Mouse (Mus musculus): ENCODE results near the gene Gm10295. TPM values are rescaled to one million over a fixed set of nuclear protein-coding genes. Genes with fewer than 3 reads are reported as not detected.

Gene Gm10295
- total RNA-seq, 1 experiment: not detected

DNA sequence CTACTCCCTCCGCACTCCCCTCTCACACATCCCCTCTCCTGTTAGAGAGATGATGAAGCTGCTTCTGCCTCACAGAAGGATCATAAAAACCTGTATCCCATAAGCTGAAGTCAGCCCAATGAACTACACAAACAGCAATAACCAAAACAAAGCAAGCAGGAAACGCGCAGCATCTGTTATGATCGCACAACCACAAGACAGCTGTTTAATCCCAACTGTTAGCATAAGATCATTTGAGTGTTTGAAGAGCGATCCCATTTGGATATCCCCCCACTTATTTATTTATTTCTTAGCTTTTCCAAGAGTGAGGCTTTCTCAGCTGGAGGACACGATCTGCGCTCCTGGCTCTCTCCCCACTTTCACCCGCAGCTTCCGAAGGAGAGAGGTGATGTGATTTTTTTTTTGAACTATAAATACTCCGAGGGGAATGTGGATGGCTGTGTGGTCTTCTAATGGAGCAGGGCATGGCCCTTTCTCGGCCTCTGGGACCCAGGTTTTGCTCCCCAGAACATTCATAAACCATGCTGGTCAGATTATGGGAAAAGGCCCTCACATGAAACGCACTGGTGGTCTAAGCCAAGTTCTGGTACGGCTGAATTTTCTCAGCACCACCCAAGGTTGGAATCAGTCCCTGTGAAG, 17.4 kb upstream of the Gm10295 start:
- Histone ChIP-seq H3K36me3 (ENCODE audit: control insufficient read depth, insufficient read depth, low read length, poor library complexity, severe bottlenecking) (no peaks in the 10 kb centered on the region), H3K4me1 (ENCODE audit: control insufficient read depth in 2 of 2, insufficient read depth in 2 of 2, low read length in 2 of 2, poor library complexity in 1 of 2) (no peaks in the 10 kb centered on the region), H3K27ac (ENCODE audit: insufficient read depth, low read depth, low read length, poor library complexity, severe bottlenecking) (no peak overlapping the region), H3K4me3 (ENCODE audit: insufficient read depth in 1 of 2, low read depth in 1 of 2, low read length in 2 of 2, poor library complexity in 1 of 2, severe bottlenecking in 1 of 2) (no peak overlapping the region), H3K9me3 (ENCODE audit: control insufficient read depth, insufficient read depth, low read depth, low read length) (no peaks in the 10 kb centered on the region), H3K9ac (ENCODE audit: insufficient read depth, low read depth, low read length, poor library complexity, severe bottlenecking) (no peak overlapping the region)
- no peak for DNase-seq (ENCODE audit: low read depth, low spot score)
- TF ChIP-seq HCFC1 (IDR thresholded peaks at IDR 0.05; ENCODE audit: borderline replicate concordance, insufficient read depth, low read length) (no peak), ZNF384 (IDR thresholded peaks at IDR 0.05; ENCODE audit: low read depth, low read length) (no peak), MAFK (IDR thresholded peaks at IDR 0.05; ENCODE audit: insufficient read depth, low read depth, low read length) (no peak), ZC3H11A (IDR thresholded peaks at IDR 0.05; ENCODE audit: borderline replicate concordance, low read depth, low read length) (no peak), CHD2 (IDR thresholded peaks at IDR 0.05; ENCODE audit: low read depth, low read length) (no peak)
- in situ Hi-C loops (cut with MboI; ENCODE audit: low sequenced_read_pairs in 2 of 2, unreplicated experiment in 2 of 2): no loop called here

GRCm38 (mm10) chr7:71355596-71355995, 4.3 kb upstream of the Gm10295 start:
- no peak for DNase-seq (ENCODE audit: low read depth, low spot score)
- in situ Hi-C loops (cut with MboI; ENCODE audit: low sequenced_read_pairs in 2 of 2, unreplicated experiment in 2 of 2): no loop called here
- TF ChIP-seq CHD2 (IDR thresholded peaks at IDR 0.05; ENCODE audit: low read depth, low read length) (no peak), ZNF384 (IDR thresholded peaks at IDR 0.05; ENCODE audit: low read depth, low read length) (no peak), MAFK (IDR thresholded peaks at IDR 0.05; ENCODE audit: insufficient read depth, low read depth, low read length) (no peak), HCFC1 (IDR thresholded peaks at IDR 0.05; ENCODE audit: borderline replicate concordance, insufficient read depth, low read length) (no peak), ZC3H11A (IDR thresholded peaks at IDR 0.05; ENCODE audit: borderline replicate concordance, low read depth, low read length) (no peak)

GRCm38 (mm10) chr7:71348922-71349321, 2.4 kb downstream of the Gm10295 start:
- DNase-seq (ENCODE audit: low read depth, low spot score): no peak
- in situ Hi-C loops (cut with MboI; ENCODE audit: low sequenced_read_pairs in 2 of 2, unreplicated experiment in 2 of 2): no loop called here
- H3K27ac ChIP-seq (ENCODE audit: insufficient read depth, low read depth, low read length, poor library complexity, severe bottlenecking): no peak overlapping the region
- TF ChIP-seq MAFK (IDR thresholded peaks at IDR 0.05; ENCODE audit: insufficient read depth, low read depth, low read length) (no peak), HCFC1 (IDR thresholded peaks at IDR 0.05; ENCODE audit: borderline replicate concordance, insufficient read depth, low read length) (no peak), ZC3H11A (IDR thresholded peaks at IDR 0.05; ENCODE audit: borderline replicate concordance, low read depth, low read length) (no peak), ZNF384 (IDR thresholded peaks at IDR 0.05; ENCODE audit: low read depth, low read length) (no peak), CHD2 (IDR thresholded peaks at IDR 0.05; ENCODE audit: low read depth, low read length) (no peak)
- H3K4me3 ChIP-seq (ENCODE audit: insufficient read depth in 1 of 2, low read depth in 1 of 2, low read length in 2 of 2, poor library complexity in 1 of 2, severe bottlenecking in 1 of 2): no peak overlapping the region
- no peak overlapping the region for H3K9ac ChIP-seq (ENCODE audit: insufficient read depth, low read depth, low read length, poor library complexity, severe bottlenecking)
- H3K4me1 ChIP-seq (ENCODE audit: control insufficient read depth in 2 of 2, insufficient read depth in 2 of 2, low read length in 2 of 2, poor library complexity in 1 of 2): peaks cover 0 to 2% of the 10 kb centered on the region in 2 experiments; a peak in 1 of 4 replicates
- H3K9me3 ChIP-seq (ENCODE audit: control insufficient read depth, insufficient read depth, low read depth, low read length): no peaks in the 10 kb centered on the region
- H3K36me3 ChIP-seq (ENCODE audit: control insufficient read depth, insufficient read depth, low read length, poor library complexity, severe bottlenecking): no peaks in the 10 kb centered on the region

More at GRCm38 (mm10) chr7:71355596-71355995, 4.3 kb upstream of the Gm10295 start:
- Histone ChIP-seq H3K9me3 (ENCODE audit: control insufficient read depth, insufficient read depth, low read depth, low read length) (no peaks in the 10 kb centered on the region), H3K4me3 (ENCODE audit: insufficient read depth in 1 of 2, low read depth in 1 of 2, low read length in 2 of 2, poor library complexity in 1 of 2, severe bottlenecking in 1 of 2) (no peak overlapping the region), H3K4me1 (ENCODE audit: control insufficient read depth in 2 of 2, insufficient read depth in 2 of 2, low read length in 2 of 2, poor library complexity in 1 of 2) (peaks cover 0 to 2% of the 10 kb centered on the region in 2 experiments; a peak in 1 of 4 replicates), H3K9ac (ENCODE audit: insufficient read depth, low read depth, low read length, poor library complexity, severe bottlenecking) (no peak overlapping the region), H3K36me3 (ENCODE audit: control insufficient read depth, insufficient read depth, low read length, poor library complexity, severe bottlenecking) (no peaks in the 10 kb centered on the region), H3K27ac (ENCODE audit: insufficient read depth, low read depth, low read length, poor library complexity, severe bottlenecking) (no peak overlapping the region)

GRCm38 (mm10) chr7:71324919-71325583, 26.2 kb downstream of the Gm10295 start:
- H3K9ac ChIP-seq (ENCODE audit: insufficient read depth, low read depth, low read length, poor library complexity, severe bottlenecking): no peak overlapping the region
- no peak overlapping the region for H3K4me3 ChIP-seq (ENCODE audit: insufficient read depth in 1 of 2, low read depth in 1 of 2, low read length in 2 of 2, poor library complexity in 1 of 2, severe bottlenecking in 1 of 2)
- H3K4me1 ChIP-seq (ENCODE audit: control insufficient read depth in 2 of 2, insufficient read depth in 2 of 2, low read length in 2 of 2, poor library complexity in 1 of 2): no peaks in the 10 kb centered on the region
- H3K9me3 ChIP-seq (ENCODE audit: control insufficient read depth, insufficient read depth, low read depth, low read length): no peaks in the 10 kb centered on the region
- no peaks in the 10 kb centered on the region for H3K36me3 ChIP-seq (ENCODE audit: control insufficient read depth, insufficient read depth, low read length, poor library complexity, severe bottlenecking)
- H3K27ac ChIP-seq (ENCODE audit: insufficient read depth, low read depth, low read length, poor library complexity, severe bottlenecking): no peak overlapping the region
- DNase-seq (ENCODE audit: low read depth, low spot score): no peak
- no peak for TF ChIP-seq ZC3H11A (IDR thresholded peaks at IDR 0.05; ENCODE audit: borderline replicate concordance, low read depth, low read length)
- TF ChIP-seq ZNF384 (IDR thresholded peaks at IDR 0.05; ENCODE audit: low read depth, low read length): no peak
- no peak for TF ChIP-seq MAFK (IDR thresholded peaks at IDR 0.05; ENCODE audit: insufficient read depth, low read depth, low read length)
- no peak for TF ChIP-seq CHD2 (IDR thresholded peaks at IDR 0.05; ENCODE audit: low read depth, low read length)
- TF ChIP-seq HCFC1 (IDR thresholded peaks at IDR 0.05; ENCODE audit: borderline replicate concordance, insufficient read depth, low read length): no peak
- in situ Hi-C loops (cut with MboI; ENCODE audit: low sequenced_read_pairs in 2 of 2, unreplicated experiment in 2 of 2): no loop called here

All from ES-E14 (cell line).